Mouse (Mus musculus): Measurements from ENCODE around the gene Pex19.

Pex19 gene

GRCm38 (mm10) chr1:172126376-172127347, at the start of gene Pex19:
Pex19 (plus strand) TSS chr1:172126755.
- in situ Hi-C loops (cut with MseI, MboI), result no loop called here

- in situ Hi-C loops (cut with MseI, MboI), result no loop called here
Observed at GRCm38 (mm10) chr1:172077981-172078380, 48.6 kb upstream of the Pex19 start.

GRCm38 (mm10) chr1:172082101-172082898, 44.3 kb upstream of the Pex19 start, which contains the start of the genes Copa and Ncstn:
Copa (plus strand) TSS chr1:172082529.
Ncstn (minus strand) TSS chr1:172082795.
- in situ Hi-C loops (cut with MseI, MboI), result no loop called here

GRCm38 (mm10) chr1:172082899-172083445, 43.6 kb upstream of the Pex19 start:
- in situ Hi-C loops (cut with MseI, MboI), result no loop called here

GRCm38 (mm10) chr1:172093522-172093921, 33.0 kb upstream of the Pex19 start:
- in situ Hi-C loops (cut with MseI, MboI), result no loop called here

- in situ Hi-C loops (cut with MseI, MboI), result no loop called here
Observed at GRCm38 (mm10) chr1:172094295-172094694, 32.3 kb upstream of the Pex19 start.

GRCm38 (mm10) chr1:172095202-172095601, 31.4 kb upstream of the Pex19 start:
- in situ Hi-C loops (cut with MseI, MboI), result no loop called here

- in situ Hi-C loops (cut with MseI, MboI), result no loop called here
Observed at GRCm38 (mm10) chr1:172099325-172100033, 27.1 kb upstream of the Pex19 start.

- in situ Hi-C loops (cut with MseI, MboI), result no loop called here
Observed at GRCm38 (mm10) chr1:172103619-172104018, 22.9 kb upstream of the Pex19 start.

GRCm38 (mm10) chr1:172105101-172105500, 21.5 kb upstream of the Pex19 start:
- in situ Hi-C loops (cut with MseI, MboI), result no loop called here

GRCm38 (mm10) chr1:172107777-172108477, 18.6 kb upstream of the Pex19 start:
- in situ Hi-C loops (cut with MseI, MboI), result no loop called here

GRCm38 (mm10) chr1:172116948-172117347, 9.6 kb upstream of the Pex19 start:
- in situ Hi-C loops (cut with MseI, MboI), result no loop called here

- in situ Hi-C loops (cut with MseI, MboI), result no loop called here
Observed at GRCm38 (mm10) chr1:172119100-172119499, 7.5 kb upstream of the Pex19 start.

- in situ Hi-C loops (cut with MseI, MboI), result no loop called here
Observed at GRCm38 (mm10) chr1:172119720-172120119, 6.8 kb upstream of the Pex19 start.

- in situ Hi-C loops (cut with MseI, MboI), result no loop called here
Observed at GRCm38 (mm10) chr1:172122671-172123070, 3.9 kb upstream of the Pex19 start.

- in situ Hi-C loops (cut with MseI, MboI), result no loop called here
Observed at GRCm38 (mm10) chr1:172124572-172124971, 2.0 kb upstream of the Pex19 start.

GRCm38 (mm10) chr1:172127487-172127886, 932 bp downstream of the Pex19 start:
- in situ Hi-C loops (cut with MseI, MboI), result no loop called here

GRCm38 (mm10) chr1:172128563-172128962, 2.0 kb downstream of the Pex19 start:
- in situ Hi-C loops (cut with MseI, MboI), result no loop called here

GRCm38 (mm10) chr1:172129108-172129507, 2.6 kb downstream of the Pex19 start:
- in situ Hi-C loops (cut with MseI, MboI), result no loop called here

GRCm38 (mm10) chr1:172129780-172130179, 3.2 kb downstream of the Pex19 start:
- in situ Hi-C loops (cut with MseI, MboI), result no loop called here

- in situ Hi-C loops (cut with MseI, MboI), result no loop called here
Observed at GRCm38 (mm10) chr1:172132319-172132718, 5.8 kb downstream of the Pex19 start.
